Mouse (Mus musculus) skeletal muscle tissue, adult 2 months (tissue): ENCODE data around the gene Atp6v0d1.
"Not testable (repeated sequence)": the region's sequence is repeated elsewhere in the genome, so short reads cannot be mapped to it uniquely, and the experiment has no call there.

Experiments used
- DNase-seq: peaks from one replicate; pipeline ENCODE4 v3.0.0-alpha.2; 2012; ENCODE audit warnings: low read depth, low spot score

Atp6v0d1 gene

GRCm38 (mm10) chr8:105565952-105566702 lies at the start of gene Atp6v0d1:
Gene Atp6v0d1, minus strand, starts transcription at chr8:105566047.
- DNase-seq: peak; percentile 100

DNA sequence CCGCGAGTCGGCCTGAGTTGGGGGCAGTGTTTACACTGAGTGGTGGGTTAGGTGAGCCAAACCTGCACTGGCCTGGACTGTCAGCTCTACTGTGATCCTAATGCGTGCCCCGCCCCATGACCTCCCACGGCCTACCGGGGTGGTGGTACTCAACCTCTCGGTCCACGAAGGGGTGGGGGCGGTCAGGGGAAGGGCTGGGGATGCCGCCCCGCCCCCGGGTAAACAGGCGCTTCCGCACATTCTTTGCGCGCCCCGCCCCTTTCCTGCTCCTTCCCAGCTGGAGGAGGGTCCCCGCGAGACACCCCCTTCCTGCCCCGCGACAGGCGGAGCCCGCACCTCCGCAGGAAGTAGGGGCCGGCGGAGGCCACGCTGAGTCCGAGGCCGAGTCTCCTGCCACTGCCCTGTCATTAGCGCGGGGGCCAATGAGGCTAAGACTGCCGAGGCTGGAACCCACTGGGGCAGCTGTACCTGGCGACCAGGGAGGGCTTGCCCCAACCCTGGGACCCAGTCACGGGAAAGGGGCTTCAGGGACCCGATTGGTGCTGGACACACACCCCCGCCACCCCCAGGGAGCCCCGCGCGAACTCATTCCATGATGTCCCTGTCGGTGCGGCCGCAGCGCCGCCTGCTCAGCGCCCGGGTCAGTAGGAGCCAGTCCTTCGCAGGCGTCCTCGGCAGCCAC lies 48.1 kb upstream of the Atp6v0d1 start:
- DNase-seq: no peak

- DNase-seq: no peak
Measured at GRCm38 (mm10) chr8:105613037-105613436, 47.2 kb upstream of the Atp6v0d1 start.

- DNase-seq: no peak
Measured at GRCm38 (mm10) chr8:105611836-105612235, 46.0 kb upstream of the Atp6v0d1 start.

- DNase-seq: no peak
Measured at GRCm38 (mm10) chr8:105609771-105610170, 43.9 kb upstream of the Atp6v0d1 start.

GRCm38 (mm10) chr8:105609355-105609754 lies 43.5 kb upstream of the Atp6v0d1 start:
- no peak for DNase-seq

GRCm38 (mm10) chr8:105607684-105608083 lies 41.8 kb upstream of the Atp6v0d1 start:
- no peak for DNase-seq

DNA sequence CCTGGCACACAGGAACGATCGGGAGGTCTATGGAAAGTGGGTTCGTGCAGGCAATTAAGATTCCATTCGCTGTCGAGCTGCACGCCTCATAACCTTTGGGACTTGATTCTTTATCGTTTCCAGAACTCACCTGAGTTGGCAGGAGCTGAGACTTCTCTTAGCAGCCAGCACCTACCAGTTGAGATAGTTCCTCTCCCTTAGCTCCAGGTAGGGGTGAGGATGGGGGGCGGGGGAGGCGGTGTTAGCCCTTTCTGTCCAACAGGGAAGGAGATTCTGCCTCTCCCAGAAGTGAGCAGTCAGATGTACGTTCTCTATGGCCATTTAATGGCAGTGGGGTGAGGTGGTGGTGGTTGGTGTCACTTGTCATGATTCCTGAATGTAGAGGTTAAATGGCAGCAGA lies 41.2 kb upstream of the Atp6v0d1 start:
- no peak for DNase-seq

DNA sequence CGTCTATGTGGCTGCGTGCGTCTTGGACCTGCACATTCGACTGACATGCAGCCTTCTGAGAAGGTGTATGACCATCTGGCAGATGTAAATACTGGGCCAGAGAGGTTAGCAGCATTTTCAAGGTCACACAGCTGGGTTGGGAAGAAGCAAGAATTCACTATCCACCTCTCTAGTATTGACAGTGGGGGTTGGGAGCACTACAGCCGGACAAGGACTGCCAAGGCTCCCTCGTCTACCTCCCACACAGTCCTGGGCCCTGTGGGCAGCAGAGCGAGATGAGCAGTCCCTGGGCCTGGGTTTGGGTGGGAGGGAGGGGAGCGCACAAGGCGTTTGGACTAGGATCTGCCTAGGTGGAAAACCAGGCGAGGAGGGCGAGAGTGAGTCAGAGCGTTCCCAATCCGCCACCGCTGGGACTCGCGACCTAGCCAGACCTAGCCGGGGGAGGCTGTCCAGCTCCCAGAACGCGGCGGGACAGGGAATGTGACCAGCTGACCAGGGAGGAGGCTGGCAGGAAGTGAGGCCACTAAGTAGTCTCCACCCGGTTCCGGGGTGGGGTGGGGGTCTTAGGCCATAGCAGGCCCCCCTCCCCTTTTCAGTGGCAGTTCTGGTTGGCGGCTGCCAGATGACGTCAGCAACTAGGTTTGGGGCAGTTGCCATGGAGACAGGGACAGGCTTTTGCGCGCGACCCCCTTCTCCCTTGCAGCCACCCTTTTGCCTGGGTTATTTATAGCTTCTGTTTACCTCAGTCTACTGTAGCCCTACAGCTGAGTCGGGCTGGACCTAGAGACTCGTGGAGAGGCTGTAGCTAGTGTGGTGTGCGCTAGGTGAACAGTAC lies 40.6 kb upstream of the Atp6v0d1 start:
- DNase-seq: peak; percentile 76

DNA sequence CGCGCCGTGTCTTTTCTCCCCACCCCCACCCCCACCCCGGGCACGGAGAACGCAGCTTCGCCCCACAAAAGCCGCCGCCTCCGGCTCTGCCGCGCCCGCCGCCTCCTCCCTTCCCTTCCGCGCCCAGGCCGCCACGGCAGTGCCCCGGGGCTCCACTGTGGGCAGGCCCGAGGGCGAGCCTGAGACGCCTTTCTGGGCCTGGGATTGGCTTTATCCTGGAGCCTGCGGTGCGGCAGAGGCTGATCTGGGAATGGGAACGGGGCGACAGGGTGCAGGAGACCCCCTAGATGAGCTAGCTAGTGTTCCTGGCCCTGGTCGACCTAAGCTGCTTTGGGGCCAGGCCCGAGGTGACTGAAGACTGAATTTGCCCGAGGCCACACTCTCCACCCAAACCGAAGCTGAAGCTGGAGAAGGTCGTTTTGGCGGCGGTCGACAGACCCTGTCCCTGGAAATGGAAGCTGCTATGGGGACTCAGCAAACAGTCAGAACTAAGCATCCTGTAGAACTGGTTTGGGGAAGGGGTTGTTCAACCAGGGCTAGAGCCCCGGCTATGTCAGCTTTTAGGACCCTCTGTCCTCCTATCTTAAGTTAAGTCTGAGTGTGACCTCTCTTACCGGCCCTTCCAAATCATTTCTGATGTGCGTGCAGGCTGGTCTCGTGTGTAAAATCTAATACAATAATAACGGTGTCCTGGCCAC lies 39.8 kb upstream of the Atp6v0d1 start:
- DNase-seq: no peak

DNA sequence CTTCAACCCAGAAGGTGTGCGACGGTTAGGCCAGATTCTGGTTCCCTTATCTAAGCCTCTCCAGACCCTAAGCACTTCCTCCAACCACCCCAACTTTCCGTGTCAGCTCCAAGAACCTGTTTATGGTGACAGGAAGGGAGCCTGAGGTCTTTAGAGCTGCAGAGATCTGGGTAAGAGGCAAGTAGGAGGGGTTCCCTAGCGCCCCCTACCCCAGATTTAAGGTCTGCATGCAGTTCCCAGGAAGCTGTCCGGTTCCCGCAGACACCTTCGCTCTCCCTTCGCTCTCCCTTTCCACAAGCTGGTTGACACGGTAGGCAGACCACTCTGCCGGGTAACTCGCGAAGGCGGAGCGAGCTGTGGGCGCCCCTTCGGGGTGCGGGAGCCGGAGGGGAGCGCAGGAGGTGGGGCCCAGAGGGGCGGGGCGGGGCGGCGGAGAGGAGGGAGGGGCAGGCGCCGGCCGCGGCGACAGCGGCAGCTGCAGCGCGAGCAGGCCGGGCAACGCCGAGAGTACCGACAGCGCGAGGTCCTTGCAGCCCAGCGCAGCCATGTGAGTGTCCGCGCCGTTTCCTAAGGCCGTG lies 39.0 kb upstream of the Atp6v0d1 start, which contains the start of gene Ripor1:
Ripor1 (plus strand) TSS at position 452 of the 578 bp plus-strand sequence.
- DNase-seq: no peak

- DNase-seq: not testable (repeated sequence)
Measured at GRCm38 (mm10) chr8:105602540-105602939, 36.7 kb upstream of the Atp6v0d1 start.

DNA sequence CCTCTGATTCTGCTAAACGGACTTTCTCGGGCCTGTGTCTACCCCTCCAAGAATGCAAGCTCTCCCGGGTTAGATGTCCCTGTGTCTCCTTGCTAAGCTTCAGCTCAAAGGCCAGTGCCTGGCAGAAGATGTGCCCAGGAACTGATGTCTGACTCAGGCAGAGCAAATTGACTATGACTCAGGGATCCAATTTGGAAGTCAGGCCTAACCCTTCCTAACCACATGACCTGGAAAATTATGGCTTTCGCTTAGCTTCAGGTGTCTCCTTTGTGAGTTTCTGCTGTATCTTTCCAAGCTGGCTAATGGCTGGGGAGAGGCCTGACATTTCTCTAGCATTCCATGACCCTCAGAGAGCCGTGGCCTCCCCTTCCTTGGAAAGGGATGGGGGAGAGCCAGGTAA lies 35.5 kb upstream of the Atp6v0d1 start:
- DNase-seq: no peak

- no peak for DNase-seq
Measured at GRCm38 (mm10) chr8:105598777-105599176, 32.9 kb upstream of the Atp6v0d1 start.

- peak; percentile 52 for DNase-seq
Measured at GRCm38 (mm10) chr8:105596362-105597034, 30.7 kb upstream of the Atp6v0d1 start.

DNA sequence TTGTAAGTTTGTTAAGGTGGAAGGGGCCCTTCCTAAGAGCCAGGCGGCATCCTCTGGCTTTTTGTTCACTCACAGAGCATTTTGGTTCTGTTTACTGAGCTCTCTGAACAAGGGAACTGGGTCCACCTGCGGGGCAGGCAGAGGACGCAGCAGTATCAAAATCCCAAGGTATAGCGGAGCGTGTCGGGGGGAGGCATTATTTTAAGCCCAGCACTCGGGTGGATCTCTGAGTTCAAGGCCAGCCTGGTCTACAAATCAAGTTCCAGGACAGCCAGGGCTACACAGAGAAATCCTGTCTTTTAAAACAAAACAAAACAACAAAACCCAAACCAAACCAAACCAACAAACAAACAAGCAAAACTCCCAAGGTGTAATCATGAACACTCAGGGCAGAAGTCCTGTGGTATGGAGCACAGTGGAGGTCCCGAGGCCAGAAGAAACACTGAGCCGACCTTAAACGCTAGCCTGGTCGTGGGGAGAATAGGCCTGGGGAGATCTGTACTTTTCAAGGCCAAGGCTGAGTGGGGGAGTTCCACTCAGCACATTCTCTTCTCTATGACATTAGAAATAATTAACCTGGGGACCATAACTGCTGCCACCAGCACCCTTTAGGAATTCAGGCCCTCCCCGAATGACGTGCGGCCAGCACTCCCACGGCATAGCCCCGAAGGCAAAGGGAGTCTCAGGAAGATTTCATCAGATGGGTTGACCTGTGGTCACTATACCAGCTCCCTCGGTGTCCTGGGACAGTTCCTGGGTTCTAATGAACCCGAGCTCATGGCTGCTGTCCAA lies 28.8 kb upstream of the Atp6v0d1 start:
- DNase-seq: no peak

- DNase-seq: no peak
Measured at GRCm38 (mm10) chr8:105593859-105594258, 28.0 kb upstream of the Atp6v0d1 start.

DNA sequence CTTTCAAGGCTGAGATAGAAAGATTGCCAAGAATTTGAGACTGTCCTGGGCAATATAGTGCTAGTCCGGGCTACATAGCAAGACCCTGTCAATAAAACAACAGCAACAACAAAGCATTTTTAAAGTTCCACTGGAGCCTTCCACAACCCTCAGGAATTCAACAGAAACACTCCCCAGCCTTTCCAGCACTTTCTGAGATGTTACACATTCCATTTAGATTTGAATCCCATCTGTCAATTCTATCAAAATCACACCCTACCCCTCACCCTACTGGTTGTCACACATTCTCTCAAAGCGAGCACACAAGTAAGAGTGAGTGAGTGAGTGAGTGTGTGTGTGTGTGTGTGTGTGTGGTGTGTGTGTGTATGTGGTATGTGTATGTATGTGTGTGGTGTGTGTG lies 26.6 kb upstream of the Atp6v0d1 start:
- DNase-seq: no peak

DNA sequence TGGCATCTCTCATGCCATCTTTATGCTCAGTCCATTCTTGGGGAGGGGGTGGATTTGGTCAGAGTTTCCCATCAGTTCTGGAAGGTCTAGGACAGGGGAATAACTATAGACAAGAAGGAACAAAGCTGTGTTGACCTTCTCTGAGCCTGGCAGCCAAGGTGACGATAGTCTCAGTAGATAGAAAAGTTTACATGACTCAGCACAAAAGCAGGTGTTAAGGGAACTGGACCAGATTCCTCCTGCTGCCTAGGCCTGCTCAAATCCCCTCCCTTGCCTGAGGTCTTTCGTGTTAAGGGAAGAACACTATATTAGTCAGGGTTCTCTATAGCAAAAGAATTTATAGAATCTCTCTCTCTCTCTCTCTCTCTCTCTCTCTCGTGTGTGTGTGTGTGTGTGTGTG lies 13.9 kb upstream of the Atp6v0d1 start:
- no peak for DNase-seq

DNA sequence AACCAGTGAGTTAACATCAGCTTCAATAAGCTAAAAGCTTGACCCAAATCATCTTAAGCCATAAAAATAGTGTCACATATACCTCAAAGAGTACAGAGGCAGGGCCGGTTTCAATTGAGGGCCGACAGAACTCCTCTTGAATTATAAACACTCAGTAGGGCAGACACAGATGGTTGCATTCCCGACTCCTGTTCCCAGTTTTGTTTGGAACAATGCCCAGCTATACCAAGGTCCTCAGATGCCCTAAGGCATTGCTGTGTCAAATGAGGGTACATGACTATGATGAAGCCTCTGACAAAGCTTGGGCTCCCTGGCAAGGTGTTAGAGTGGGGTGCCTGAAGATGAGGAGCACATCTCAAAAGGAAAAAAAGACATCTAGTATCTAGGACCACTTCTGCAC lies 9.7 kb upstream of the Atp6v0d1 start:
- no peak for DNase-seq
